Mouse (Mus musculus) testis, adult 2 months (tissue): ENCODE results near the gene Cpne5.
"Not testable (repeated sequence)": the region's sequence is repeated elsewhere in the genome, so short reads cannot be mapped to it uniquely, and the experiment has no call there.

Source experiments
- CTCF ChIP-seq: fragments of 200-500 bp; IDR thresholded peaks from 2 replicates; pipeline ENCODE4 v1.5.1; 2012; ENCODE audit warnings: low read depth, mild to moderate bottlenecking, inconsistent platforms, low read length, moderate library complexity; ENCODE audit not compliant: control insufficient read depth, insufficient read depth, insufficient replicate concordance
- POLR2A ChIP-seq: fragments of 200-500 bp; IDR thresholded peaks from 2 replicates; pipeline ENCODE4 v1.6.1; 2012; ENCODE audit warnings: low read depth, mild to moderate bottlenecking, inconsistent platforms, low read length, moderate library complexity; ENCODE audit not compliant: control insufficient read depth

GRCm38 (mm10) chr17:29267040-29267439 lies 29.1 kb upstream of the Cpne5 start:
- not testable (repeated sequence) for TF ChIP-seq CTCF, POLR2A
